Mouse (Mus musculus): ENCODE measurements around the gene Gtsf2.
"Not testable (repeated sequence)": the region's sequence is repeated elsewhere in the genome, so short reads cannot be mapped to it uniquely, and the experiment has no call there.

Gtsf2 gene

GRCm38 (mm10) chr15:103448369-103448768 is at the start of gene Gtsf2:
TSS of gene Gtsf2 (minus strand) at chr15:103448469.
- no peak for DNase-seq (ENCODE audit: low read depth, low spot score)

GRCm38 (mm10) chr15:103496204-103497140 is 48.2 kb upstream of the Gtsf2 start:
- DNase-seq (ENCODE audit: low read depth, low spot score), result no peak

DNA sequence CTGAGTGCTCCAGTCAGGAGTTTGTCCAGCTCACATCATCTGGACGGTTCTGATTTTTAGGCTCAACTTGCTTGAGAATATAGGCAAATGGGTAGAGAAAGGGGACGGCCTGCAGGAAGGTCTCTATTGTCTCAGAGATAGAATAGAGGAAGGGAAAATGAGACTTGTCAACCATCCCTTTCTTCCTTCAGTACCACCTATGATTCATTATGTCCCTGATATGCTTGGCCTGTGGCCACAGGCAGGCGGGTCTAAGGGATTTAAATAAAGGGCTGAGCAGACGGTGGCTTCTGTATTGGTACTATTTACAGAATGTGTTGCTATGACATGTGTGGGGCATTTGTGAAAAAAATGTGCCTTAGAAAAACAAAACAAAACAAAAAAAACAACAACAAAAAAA is 40.1 kb upstream of the Gtsf2 start:
- DNase-seq (ENCODE audit: low read depth, low spot score), result no peak

DNA sequence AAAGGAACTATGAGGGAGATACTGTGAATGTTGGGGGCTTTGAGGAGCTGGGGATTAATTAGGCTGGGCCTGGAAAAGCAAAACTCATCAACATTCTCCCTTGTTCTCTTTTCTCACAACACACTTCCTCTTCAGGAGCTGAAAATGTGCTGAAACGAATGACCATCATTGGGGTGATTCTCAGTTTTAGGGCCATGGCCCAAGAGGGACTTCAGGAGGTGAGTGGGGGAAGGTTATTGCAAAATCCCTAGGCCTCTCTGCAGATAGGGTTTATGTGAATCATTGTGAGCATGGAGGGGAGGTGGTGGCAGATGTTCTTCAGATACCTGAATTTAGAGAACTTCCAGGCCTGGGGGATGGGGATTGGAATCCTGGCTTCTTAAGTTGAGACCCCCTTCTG is 38.4 kb upstream of the Gtsf2 start:
- no peak for DNase-seq (ENCODE audit: low read depth, low spot score)

DNA sequence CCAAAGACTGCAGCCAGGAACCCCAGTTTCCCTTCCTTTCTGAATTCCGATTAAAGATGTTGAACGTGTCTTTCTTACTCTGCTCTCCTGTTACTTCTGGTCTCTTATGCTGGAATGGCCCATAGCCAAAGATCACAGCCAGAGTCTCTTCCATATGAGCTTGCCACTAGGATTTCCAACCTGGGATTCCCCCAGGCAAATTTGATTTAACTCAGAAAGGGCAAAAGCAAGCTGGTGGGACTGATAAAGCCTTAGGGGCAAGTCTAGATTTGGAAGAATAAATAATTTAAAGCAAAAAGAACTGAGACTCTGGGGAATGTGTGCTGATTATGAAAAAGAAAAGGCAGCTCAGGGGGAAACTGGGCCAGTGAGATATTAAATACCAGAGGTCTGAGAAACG is 36.8 kb upstream of the Gtsf2 start:
- DNase-seq (ENCODE audit: low read depth, low spot score), result no peak

- DNase-seq (ENCODE audit: low read depth, low spot score), result no peak
Measured at GRCm38 (mm10) chr15:103484490-103484889, 36.2 kb upstream of the Gtsf2 start.

DNA sequence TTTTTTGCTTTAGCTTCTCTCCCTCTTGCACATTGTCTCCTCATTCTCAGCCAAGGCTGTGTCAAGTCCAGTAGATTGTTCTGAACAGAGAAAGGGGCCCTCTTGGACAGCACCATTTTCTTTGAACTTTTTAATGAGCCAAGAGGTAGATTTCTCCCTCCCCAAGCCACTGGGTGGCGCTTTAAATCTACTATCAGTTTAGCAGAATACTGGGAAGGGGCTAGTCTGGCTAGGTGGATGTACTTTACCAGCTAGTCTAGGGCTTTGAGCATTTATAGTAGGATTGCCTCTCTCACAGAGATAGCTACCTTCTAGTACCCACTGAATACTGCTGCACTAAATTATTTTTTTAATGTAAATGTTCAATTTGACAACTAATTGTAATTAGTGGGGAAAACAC is 34.2 kb upstream of the Gtsf2 start:
- DNase-seq (ENCODE audit: low read depth, low spot score), result peak; percentile 33

GRCm38 (mm10) chr15:103480129-103480528 is 31.9 kb upstream of the Gtsf2 start:
- no peak for DNase-seq (ENCODE audit: low read depth, low spot score)

- DNase-seq (ENCODE audit: low read depth, low spot score), result no peak
Measured at GRCm38 (mm10) chr15:103479080-103479606, 30.9 kb upstream of the Gtsf2 start.

GRCm38 (mm10) chr15:103473769-103474168 is 25.5 kb upstream of the Gtsf2 start:
- no peak for DNase-seq (ENCODE audit: low read depth, low spot score)

- no peak for DNase-seq (ENCODE audit: low read depth, low spot score)
Measured at GRCm38 (mm10) chr15:103473182-103473581, 24.9 kb upstream of the Gtsf2 start.

- no peak for DNase-seq (ENCODE audit: low read depth, low spot score)
Measured at GRCm38 (mm10) chr15:103472265-103472664, 24.0 kb upstream of the Gtsf2 start.

- DNase-seq (ENCODE audit: low read depth, low spot score), result no peak
Measured at GRCm38 (mm10) chr15:103471488-103472194, 23.4 kb upstream of the Gtsf2 start.

DNA sequence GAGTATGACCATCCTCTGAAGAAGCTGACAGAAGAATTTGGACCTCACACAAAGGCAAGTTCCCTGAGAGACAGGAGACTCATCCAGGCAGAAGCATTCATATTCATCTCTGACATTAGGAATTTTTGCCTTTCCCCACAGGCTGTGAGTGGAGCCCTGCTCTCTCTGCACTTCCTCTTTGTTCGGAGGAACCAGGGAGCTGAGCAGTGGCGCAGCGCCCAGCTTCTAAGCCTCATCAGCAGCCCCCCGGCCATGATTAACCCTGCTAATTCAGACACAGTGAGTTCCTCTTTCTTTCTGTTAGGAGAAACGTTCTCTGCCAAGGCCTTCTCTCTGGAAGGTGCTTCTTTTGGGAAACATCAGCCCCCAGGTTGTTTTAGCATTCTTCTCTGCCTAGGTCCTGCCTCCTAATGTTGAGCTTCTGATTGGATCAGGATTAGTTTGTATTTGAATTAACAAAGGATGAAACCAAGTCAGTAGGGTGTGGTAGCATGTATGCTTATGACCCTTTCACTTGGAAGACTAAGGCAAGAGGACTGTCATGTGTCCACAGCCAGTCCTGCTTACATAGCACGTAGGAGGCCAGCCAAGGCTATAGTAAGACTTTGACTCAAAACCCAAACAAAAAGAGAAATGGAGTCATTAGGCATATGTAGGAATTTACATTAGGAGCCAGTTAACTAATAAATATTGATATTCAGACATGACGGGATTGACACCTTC is 14.4 kb upstream of the Gtsf2 start:
- DNase-seq (ENCODE audit: low read depth, low spot score), result no peak

- no peak for DNase-seq (ENCODE audit: low read depth, low spot score)
Measured at GRCm38 (mm10) chr15:103454449-103454848, 6.2 kb upstream of the Gtsf2 start.

GRCm38 (mm10) chr15:103453551-103454218 is 5.4 kb upstream of the Gtsf2 start, which contains the start of gene Nckap1l:
TSS of gene Nckap1l (plus strand) at chr15:103453794.
- DNase-seq (ENCODE audit: low read depth, low spot score), result no peak

DNA sequence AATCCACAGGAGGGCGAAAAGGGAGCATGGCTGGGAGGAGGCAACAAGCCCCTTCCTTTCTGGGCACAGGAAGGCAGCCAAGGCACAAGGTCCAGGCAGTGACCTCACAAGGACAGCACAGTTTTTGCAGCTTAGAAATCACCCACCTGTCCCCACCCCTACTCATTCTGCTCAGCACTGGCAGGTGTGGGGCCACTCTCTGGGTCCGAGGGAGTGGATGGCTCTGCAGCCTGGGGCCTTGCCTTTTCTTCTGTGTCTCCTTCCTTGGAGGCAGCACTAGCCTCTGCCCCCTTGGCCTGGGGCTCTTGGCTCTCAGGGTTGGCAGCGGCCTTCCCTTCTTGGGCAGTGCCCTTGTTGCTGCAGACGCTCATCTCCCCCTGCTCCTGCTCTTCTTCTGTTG is 2.3 kb downstream of the Gtsf2 start:
- not testable (repeated sequence) for DNase-seq (ENCODE audit: low read depth, low spot score)

DNA sequence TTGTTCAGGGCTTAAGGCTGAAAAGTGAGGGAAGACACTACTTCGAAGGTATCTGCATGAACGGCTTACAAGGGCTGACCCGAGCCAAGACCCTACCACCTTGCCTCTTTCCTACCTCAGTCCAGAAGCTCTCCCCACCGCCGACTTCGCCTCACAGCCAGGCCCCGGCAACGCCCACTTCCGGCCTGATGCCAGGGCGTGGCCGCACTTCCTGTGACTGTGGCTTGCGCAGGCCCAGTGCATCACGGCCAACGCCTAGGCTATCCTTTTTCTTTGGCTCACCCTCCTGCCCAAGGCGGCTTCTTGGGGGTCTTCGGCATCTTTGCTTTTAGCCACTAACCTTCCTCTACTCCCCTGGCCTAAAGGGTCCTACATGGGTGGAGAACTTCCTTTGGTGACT is 18.0 kb downstream of the Gtsf2 start, which contains the start of gene Gtsf1:
TSS of gene Gtsf1 (minus strand) at position 230 of the 400 bp plus-strand sequence.
- DNase-seq (ENCODE audit: low read depth, low spot score), result no peak

GRCm38 (mm10) chr15:103427017-103427416 is 21.3 kb downstream of the Gtsf2 start:
- no peak for DNase-seq (ENCODE audit: low read depth, low spot score)

DNA sequence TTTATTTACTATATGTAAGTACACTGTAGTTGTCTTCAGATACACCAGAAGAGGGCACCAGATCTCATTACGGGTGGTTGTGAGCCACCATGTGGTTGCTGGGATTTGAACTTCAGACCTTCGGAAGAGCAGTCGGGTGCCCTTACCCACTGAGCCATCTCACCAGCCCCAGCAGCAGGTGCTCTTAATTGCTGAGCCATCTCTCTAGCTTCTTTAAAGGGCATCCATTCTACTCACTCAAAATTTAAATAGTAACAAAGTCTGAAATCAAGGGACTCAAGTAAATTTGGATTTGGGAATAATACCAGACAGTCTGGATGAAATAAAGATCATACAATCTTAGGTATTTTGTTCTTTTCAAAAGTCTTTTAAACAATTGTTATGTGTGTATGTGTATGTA is 42.7 kb downstream of the Gtsf2 start:
- not testable (repeated sequence) for DNase-seq (ENCODE audit: low read depth, low spot score)

- DNase-seq (ENCODE audit: low read depth, low spot score), result no peak
Measured at GRCm38 (mm10) chr15:103401361-103401760, 46.9 kb downstream of the Gtsf2 start.
